Comparison of ENCODE assay signal across 4 mouse cellular contexts in the genomic region with DNA sequence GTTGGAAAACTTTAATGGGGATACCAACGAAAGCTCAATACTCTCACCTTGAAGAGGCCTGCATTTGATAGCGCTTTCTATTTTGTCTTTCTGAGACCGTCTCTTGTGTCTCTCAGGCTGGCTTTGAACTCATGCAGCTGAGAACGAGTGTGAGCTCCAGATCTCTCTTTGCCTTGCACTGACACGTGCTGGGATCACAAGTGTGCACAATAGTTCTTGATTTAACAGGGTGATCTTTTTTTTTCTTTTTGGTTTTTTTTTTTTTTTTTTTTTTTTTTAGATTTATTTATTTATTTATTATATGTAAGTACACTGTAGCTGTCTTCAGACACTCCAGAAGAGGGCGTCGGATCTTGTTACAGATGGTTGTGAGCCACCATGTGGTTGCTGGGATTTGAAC. TPM values are rescaled to one million over a fixed set of nuclear protein-coding genes. Genes with fewer than 3 reads are reported as not detected.
"Had no signal": no experiment of that assay in that cellular context is flagged by ENCODE, and none has a peak within 500 bp of the region (broad histone marks: within the 10 kb centered on the region; RNA-seq: fewer than 3 reads in every experiment).

No protein-coding gene starts in this region.

RNA-seq across cellular contexts. Expression of gene Eme1, which starts 2.5 kb away (rescaled TPM):
- total RNA-seq: gastrocnemius, adult 18-20 months; gastrocnemius, adult 2 months; gastrocnemius, adult 8-10 months; heart, adult 2 months had no signal
